Mouse (Mus musculus): ENCODE measurements around the gene Ino80b.

Gene Ino80b

GRCm38 (mm10) chr6:83153485-83153884, 28.3 kb upstream of the Ino80b start:
- ChIA-PET CTCF (interaction anchor here in 3 of 4 experiments (0.5 to 1.0 kb wide), 5 partner anchors 9 to 1318 kb away, joined by 3 to 10 read pairs (median 4); partner anchors contain the start of gene Dctn1 (in 1 of the 3)), POLR2A (interaction anchor here in 2 of 4 experiments (1.0 to 2.4 kb wide), 6 partner anchors 9 to 39 kb away, joined by 4 to 13 read pairs (median 5); partner anchors contain the start of gene Wbp1 (in 1 of the 2))

GRCm38 (mm10) chr6:83153038-83153437, 27.8 kb upstream of the Ino80b start:
- CTCF ChIA-PET: interaction anchor here (0.5 to 1.9 kb wide), 9 partner anchors 9 to 1318 kb away, joined by 3 to 10 read pairs (median 4); partner anchors contain the start of gene Dctn1 (in 2 of the 4)
- POLR2A ChIA-PET: interaction anchor here in 2 of 4 experiments (0.7 to 2.4 kb wide), 9 partner anchors 8 to 571 kb away, joined by 3 to 13 read pairs (median 5); partner anchors contain the start of gene Wbp1 (in 1 of the 2)

- CTCF ChIA-PET: interaction anchor here in 2 of 4 experiments (0.9 to 1.9 kb wide), 6 partner anchors 9 to 311 kb away, joined by 3 to 9 read pairs (median 4); no protein-coding TSS in a partner anchor
Observed at GRCm38 (mm10) chr6:83151721-83152120, 26.5 kb upstream of the Ino80b start.

GRCm38 (mm10) chr6:83147280-83147679, 22.0 kb upstream of the Ino80b start:
- CTCF ChIA-PET: interaction anchor here in 3 of 4 experiments (0.6 to 1.9 kb wide), 6 partner anchors 10 to 42 kb away, joined by 3 to 8 read pairs (median 3); partner anchors contain the start of gene Dctn1 (in 1 of the 3)
- POLR2A ChIA-PET: interaction anchor here in 3 of 4 experiments (1.0 to 4.8 kb wide), 18 partner anchors 9 to 179 kb away, joined by 3 to 24 read pairs (median 6); partner anchors contain the start of genes Wbp1 (in 3 of the 3), 1700003E16Rik (in 2 of the 3), Dctn1 (in 2 of the 3) and Rtkn (in 2 of the 3)

More at GRCm38 (mm10) chr6:83151721-83152120, 26.5 kb upstream of the Ino80b start:
- POLR2A ChIA-PET: interaction anchor here in 3 of 4 experiments (0.8 to 2.4 kb wide), 12 partner anchors 8 to 37 kb away, joined by 3 to 13 read pairs (median 3); partner anchors contain the start of genes Wbp1 (in 2 of the 3) and Rtkn (in 1 of the 3)

GRCm38 (mm10) chr6:83145805-83146204, 20.6 kb upstream of the Ino80b start:
- CTCF ChIA-PET: interaction anchor here in 3 of 4 experiments (0.5 to 1.9 kb wide), 7 partner anchors 10 to 431 kb away, joined by 3 to 9 read pairs (median 3); partner anchors contain the start of genes 1700003E16Rik (in 1 of the 3) and Wdr54 (in 1 of the 3)
- POLR2A ChIA-PET: interaction anchor here (0.8 to 4.8 kb wide), 37 partner anchors 8 to 180 kb away, joined by 3 to 24 read pairs (median 4); partner anchors contain the start of genes 1700003E16Rik (in 3 of the 4), Dctn1 (in 3 of the 4), Rtkn (in 3 of the 4) and Wbp1 (in 3 of the 4)

- ChIA-PET POLR2A (interaction anchor here (0.9 to 4.8 kb wide), 23 partner anchors 8 to 172 kb away, joined by 3 to 24 read pairs (median 5); partner anchors contain the start of genes 1700003E16Rik (in 3 of the 4), Rtkn (in 3 of the 4), Wdr54 (in 3 of the 4) and Ccdc142 (in 2 of the 4)), CTCF (interaction anchor here in 2 of 4 experiments (0.5 to 1.5 kb wide), 4 partner anchors 14 to 431 kb away, joined by 3 to 9 read pairs (median 4); no protein-coding TSS in a partner anchor)
Observed at GRCm38 (mm10) chr6:83145209-83145608, 20.0 kb upstream of the Ino80b start.

- CTCF ChIA-PET: interaction anchor here in 3 of 4 experiments (0.6 to 1.8 kb wide), 11 partner anchors 9 to 225 kb away, joined by 3 to 9 read pairs (median 4); partner anchors contain the start of genes 1700003E16Rik (in 1 of the 3), Ccdc142 (in 1 of the 3), Gm42688 (in 1 of the 3) and Wbp1 (in 1 of the 3)
- POLR2A ChIA-PET: interaction anchor here (0.5 to 4.8 kb wide), 35 partner anchors 8 to 340 kb away, joined by 3 to 26 read pairs (median 4); partner anchors contain the start of genes Wbp1 (in 3 of the 4), 1700003E16Rik (in 2 of the 4), Ccdc142 (in 2 of the 4) and Gm42688 (in 2 of the 4)
Observed at GRCm38 (mm10) chr6:83142886-83143285, 17.7 kb upstream of the Ino80b start.

GRCm38 (mm10) chr6:83142211-83142731, 17.0 kb upstream of the Ino80b start:
- ChIA-PET POLR2A (interaction anchor here (0.5 to 3.4 kb wide), 32 partner anchors 9 to 268 kb away, joined by 3 to 26 read pairs (median 4); partner anchors contain the start of genes 1700003E16Rik (in 2 of the 4), Ccdc142 (in 2 of the 4), Gm42688 (in 2 of the 4) and Ino80b (in 2 of the 4)), CTCF (interaction anchor here (0.5 to 1.8 kb wide), 10 partner anchors 10 to 315 kb away, joined by 3 to 9 read pairs (median 4); partner anchors contain the start of genes 1700003E16Rik (in 1 of the 4), Ccdc142 (in 1 of the 4), Gm42688 (in 1 of the 4) and Wbp1 (in 1 of the 4))

- POLR2A ChIA-PET: interaction anchor here (0.7 to 3.4 kb wide), 19 partner anchors 11 to 1014 kb away, joined by 3 to 26 read pairs (median 4); partner anchors contain the start of genes 1700003E16Rik (in 2 of the 4), Ccdc142 (in 2 of the 4), Gm42688 (in 2 of the 4) and Wbp1 (in 2 of the 4)
Observed at GRCm38 (mm10) chr6:83141636-83142035, 16.4 kb upstream of the Ino80b start.

GRCm38 (mm10) chr6:83140044-83140443, 14.8 kb upstream of the Ino80b start:
- POLR2A ChIA-PET: interaction anchor here in 1 of 4 experiments (0.6 kb wide), 1 partner anchor 86 kb away, joined by 3 read pairs; the partner anchor contains the start of gene Aup1
- CTCF ChIA-PET: no interaction called here

More at GRCm38 (mm10) chr6:83141636-83142035, 16.4 kb upstream of the Ino80b start:
- CTCF ChIA-PET: interaction anchor here (0.5 to 1.8 kb wide), 7 partner anchors 9 to 316 kb away, joined by 3 to 14 read pairs (median 5); partner anchors contain the start of gene Wbp1 (in 1 of the 4)

- POLR2A ChIA-PET: interaction anchor here in 3 of 4 experiments (0.6 to 8.4 kb wide), 11 partner anchors 8 to 176 kb away, joined by 3 to 75 read pairs (median 3); partner anchors contain the start of genes 1700003E16Rik (in 2 of the 3), Wbp1 (in 2 of the 3), Wdr54 (in 2 of the 3) and Ccdc142 (in 1 of the 3)
Observed at GRCm38 (mm10) chr6:83138056-83138455, 12.8 kb upstream of the Ino80b start.

GRCm38 (mm10) chr6:83137576-83137950, 12.3 kb upstream of the Ino80b start:
- ChIA-PET POLR2A (interaction anchor here (0.6 to 8.4 kb wide), 17 partner anchors 8 to 189 kb away, joined by 3 to 75 read pairs (median 3); partner anchors contain the start of genes Wbp1 (in 2 of the 4), 1700003E16Rik (in 1 of the 4), Ccdc142 (in 1 of the 4) and Dctn1 (in 1 of the 4)), CTCF (interaction anchor here (0.5 to 2.1 kb wide), 11 partner anchors 10 to 202 kb away, joined by 3 to 8 read pairs (median 3); partner anchors contain the start of genes 1700003E16Rik (in 1 of the 4), Ccdc142 (in 1 of the 4), Gm42688 (in 1 of the 4) and Wdr54 (in 1 of the 4))

More at GRCm38 (mm10) chr6:83138056-83138455, 12.8 kb upstream of the Ino80b start:
- CTCF ChIA-PET: interaction anchor here in 1 of 4 experiments (0.9 to 2.1 kb wide), 4 partner anchors 11 to 127 kb away, joined by 3 to 8 read pairs (median 6); partner anchors contain the start of genes Ccdc142 and Gm42688

GRCm38 (mm10) chr6:83136881-83137575, 11.8 kb upstream of the Ino80b start:
- POLR2A ChIA-PET: interaction anchor here (0.6 to 8.4 kb wide), 20 partner anchors 9 to 189 kb away, joined by 3 to 75 read pairs (median 3); partner anchors contain the start of genes Wbp1 (in 3 of the 4), 1700003E16Rik (in 1 of the 4), Ccdc142 (in 1 of the 4) and Dctn1 (in 1 of the 4)
- CTCF ChIA-PET: interaction anchor here (0.5 to 2.1 kb wide), 11 partner anchors 10 to 201 kb away, joined by 3 to 8 read pairs (median 3); partner anchors contain the start of genes 1700003E16Rik (in 1 of the 4), Ccdc142 (in 1 of the 4), Gm42688 (in 1 of the 4) and Wdr54 (in 1 of the 4)

GRCm38 (mm10) chr6:83136291-83136880, 11.2 kb upstream of the Ino80b start:
- ChIA-PET POLR2A (interaction anchor here (0.6 to 8.4 kb wide), 20 partner anchors 9 to 190 kb away, joined by 3 to 75 read pairs (median 4); partner anchors contain the start of genes Wbp1 (in 3 of the 4), Ccdc142 (in 1 of the 4), Dctn1 (in 1 of the 4) and Gm42688 (in 1 of the 4)), CTCF (interaction anchor here in 1 of 4 experiments (1.2 to 2.1 kb wide), 4 partner anchors 10 to 140 kb away, joined by 3 to 8 read pairs (median 6); no protein-coding TSS in a partner anchor)

GRCm38 (mm10) chr6:83135571-83136161, 10.4 kb upstream of the Ino80b start:
- CTCF ChIA-PET: interaction anchor here in 3 of 4 experiments (0.5 to 1.4 kb wide), 10 partner anchors 9 to 143 kb away, joined by 3 to 8 read pairs (median 4); partner anchors contain the start of genes Ccdc142 (in 1 of the 3), Gm42688 (in 1 of the 3) and Ino80b (in 1 of the 3)

More at GRCm38 (mm10) chr6:83135571-83136161, 10.4 kb upstream of the Ino80b start:
- POLR2A ChIA-PET: interaction anchor here (0.6 to 8.4 kb wide), 29 partner anchors 9 to 144 kb away, joined by 3 to 75 read pairs (median 3); partner anchors contain the start of genes Wbp1 (in 4 of the 4), Ccdc142 (in 1 of the 4), Dok1 (in 1 of the 4) and Gm42688 (in 1 of the 4)
